Mouse (Mus musculus) embryonic facial prominence, embryonic 10.5 days (tissue): ENCODE results near the gene Traf4. TPM values are rescaled to one million over a fixed set of nuclear protein-coding genes. Genes with fewer than 3 reads are reported as not detected.
"Not testable (repeated sequence)": the region's sequence is repeated elsewhere in the genome, so short reads cannot be mapped to it uniquely, and the experiment has no call there.

ENCODE experiments used
- DNase-seq: peaks from one replicate; pipeline ENCODE4 v3.0.0-alpha.2; 2017; ENCODE audit warnings: low spot score
- H3K27ac ChIP-seq: fragments of 300-500 bp; sonication (generic); replicated peaks from 2 replicates; pipeline ENCODE4 v1.5.1; 2016; ENCODE audit warnings: mild to moderate bottlenecking
- H3K27me3 ChIP-seq: fragments of 300-500 bp; sonication (generic); replicated peaks from 2 replicates; pipeline ENCODE4 v1.6.1; 2016; ENCODE audit warnings: low read depth, mild to moderate bottlenecking; ENCODE audit not compliant: poor library complexity, severe bottlenecking
- H3K36me3 ChIP-seq: fragments of 300-500 bp; sonication (generic); replicated peaks from 2 replicates; pipeline ENCODE4 v1.6.1; 2016; ENCODE audit warnings: mild to moderate bottlenecking, moderate library complexity
- H3K4me1 ChIP-seq: fragments of 300-500 bp; sonication (generic); 2 replicates; pipeline ENCODE4 v1.6.1; 2016
- H3K4me3 ChIP-seq: fragments of 300-500 bp; sonication (generic); 2 replicates; pipeline ENCODE4 v1.5.1; 2016; ENCODE audit warnings: mild to moderate bottlenecking, moderate library complexity
- H3K9me3 ChIP-seq: fragments of 300-500 bp; sonication (generic); 2 replicates; pipeline ENCODE4 v1.6.1; 2016; ENCODE audit warnings: mild to moderate bottlenecking
- WGBS: fragments of 180-500 bp; shearing (Covaris S2); methylation state at CpG from one replicate; pipeline ENCODE4 v1.1.7; 2016; 5-methylcytosine and 5-hydroxymethylcytosine counted together
- polyA plus RNA-seq: library from polyadenylated mRNA; unstranded; fragments of >200 nt; fragmentation: Nextera tagmentation; extraction: Ambion mirVana; gene quantifications from 2 replicates; pipeline ENCODE4 v1.2.1, GENCODE M21; 2016

Traf4 gene
- polyA plus RNA-seq, 1 experiment from 2014 or later: 157 TPM

- no peak for DNase-seq
- Histone ChIP-seq H3K4me1 (peaks cover 8% of the 10 kb centered on the region; the same call in 1 of the 2 replicates), H3K9me3 (no peaks in the 10 kb centered on the region), H3K36me3 (peaks cover 29% of the 10 kb centered on the region), H3K27me3 (no peaks in the 10 kb centered on the region), H3K4me3 (no peak overlapping the region), H3K27ac (no peak overlapping the region)
- WGBS: 82% methylated on average over 5 of the region's 5 CpGs
Observed at GRCm38 (mm10) chr11:78140665-78141064, 24.7 kb downstream of the Traf4 start.

DNA sequence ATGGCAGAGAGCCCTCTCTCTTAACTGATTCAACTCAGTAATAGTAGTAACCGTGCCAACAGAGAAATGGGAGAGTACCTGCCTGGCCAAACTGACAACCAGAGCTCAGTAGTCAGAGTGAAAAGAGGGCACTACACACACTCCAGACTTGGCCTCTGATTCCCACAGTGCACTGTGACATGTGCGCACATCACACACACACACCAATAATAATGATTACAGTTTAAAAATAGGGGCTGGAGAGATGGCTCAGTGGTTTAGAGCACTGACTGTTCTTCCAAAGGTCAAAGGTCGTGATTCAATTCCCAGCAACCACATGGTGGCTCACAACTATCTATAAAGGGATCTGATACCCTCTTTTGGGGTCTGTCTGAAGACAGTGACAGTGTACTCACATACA lies 27.4 kb downstream of the Traf4 start:
- Histone ChIP-seq H3K4me1 (peaks cover 8% of the 10 kb centered on the region; the same call in 1 of the 2 replicates), H3K4me3 (no peak overlapping the region), H3K27ac (no peak overlapping the region), H3K9me3 (no peaks in the 10 kb centered on the region), H3K36me3 (peaks cover 2% of the 10 kb centered on the region), H3K27me3 (no peaks in the 10 kb centered on the region)
- no peak for DNase-seq
- 80% methylated on average over 3 of the region's 3 CpGs for WGBS

DNA sequence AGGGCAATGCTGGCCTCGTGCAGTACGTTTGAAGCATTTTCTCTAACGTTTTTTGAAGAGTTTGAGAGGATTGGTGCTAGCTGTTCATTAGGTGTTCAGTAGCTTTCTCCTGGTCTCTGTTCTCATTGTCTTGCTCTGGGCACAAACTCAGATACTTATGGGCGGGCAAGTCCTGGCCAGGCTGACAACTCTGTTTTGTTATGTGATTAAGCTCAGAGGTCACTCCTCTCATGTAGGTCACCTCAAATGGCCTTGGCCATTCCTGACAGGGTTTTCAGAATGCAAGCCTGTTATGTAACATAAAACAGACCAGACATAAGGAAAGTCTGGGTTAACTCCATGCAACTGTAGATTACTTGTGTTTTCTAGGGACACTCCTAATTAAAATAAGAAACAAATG lies 27.8 kb downstream of the Traf4 start:
- Histone ChIP-seq H3K36me3 (peaks cover 4% of the 10 kb centered on the region; the same call in 1 of the 2 replicates), H3K27me3 (no peaks in the 10 kb centered on the region), H3K4me3 (no peak overlapping the region), H3K9me3 (no peaks in the 10 kb centered on the region), H3K27ac (no peak overlapping the region), H3K4me1 (peaks cover 8% of the 10 kb centered on the region; the same call in 1 of the 2 replicates)
- WGBS: 76% methylated on average over 4 of the region's 4 CpGs
- DNase-seq: no peak

DNA sequence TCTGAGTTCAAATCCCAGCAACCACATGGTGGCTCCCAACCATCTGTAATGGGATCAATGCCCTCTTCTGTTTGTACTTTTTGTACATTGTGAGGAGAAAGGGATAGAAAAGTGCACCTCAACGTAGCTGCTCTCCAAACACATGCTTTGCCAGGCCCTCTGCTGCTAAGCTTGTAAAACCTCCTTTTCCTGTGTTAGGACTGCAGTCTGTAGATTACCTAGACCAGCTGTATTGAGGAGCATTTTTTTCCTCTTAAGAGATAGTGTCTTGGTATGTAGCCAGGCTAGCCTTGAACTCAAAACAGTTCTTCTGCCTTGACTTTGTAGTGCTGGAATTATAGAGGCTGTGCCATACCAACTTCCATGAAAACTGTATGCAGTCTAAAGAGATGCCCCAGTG lies 29.3 kb downstream of the Traf4 start:
- Histone ChIP-seq H3K4me1 (peaks cover 8% of the 10 kb centered on the region; the same call in 1 of the 2 replicates), H3K36me3 (peaks cover 13% of the 10 kb centered on the region; the same call in 1 of the 2 replicates), H3K27me3 (no peaks in the 10 kb centered on the region), H3K4me3 (no peak overlapping the region), H3K9me3 (no peaks in the 10 kb centered on the region), H3K27ac (no peak overlapping the region)
- 87% methylated on average over 1 of the region's 1 CpGs for WGBS
- DNase-seq: no peak

DNA sequence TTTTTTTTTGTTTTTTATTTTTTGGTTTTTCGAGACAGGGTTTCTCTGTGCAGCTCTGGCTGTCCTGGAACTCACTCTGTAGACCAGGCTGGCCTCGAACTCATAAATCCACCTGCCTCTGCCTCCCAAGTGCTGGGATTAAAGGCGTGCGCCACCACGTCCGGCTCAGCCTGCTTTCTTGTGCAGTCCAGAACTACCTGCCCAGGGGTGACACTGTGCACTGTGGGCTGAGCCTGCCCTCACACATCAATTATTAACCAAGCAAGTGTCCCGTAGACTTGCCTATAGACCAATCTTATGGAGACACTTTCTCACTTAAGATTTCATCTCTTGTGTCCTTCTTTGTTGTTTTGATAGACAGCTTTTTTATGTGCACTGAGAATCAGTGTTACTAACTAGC lies 30.1 kb downstream of the Traf4 start:
- not testable (repeated sequence) for H3K27ac ChIP-seq, H3K4me1 ChIP-seq, H3K27me3 ChIP-seq, DNase-seq, H3K4me3 ChIP-seq, H3K9me3 ChIP-seq
- H3K36me3 ChIP-seq: peaks cover 13% of the 10 kb centered on the region
- 94% methylated on average over 7 of the region's 7 CpGs for WGBS

GRCm38 (mm10) chr11:78134344-78134743 lies 31.0 kb downstream of the Traf4 start:
- peaks cover 8% of the 10 kb centered on the region; the same call in 1 of the 2 replicates for H3K4me1 ChIP-seq
- DNase-seq: no peak
- H3K36me3 ChIP-seq: peaks cover 16% of the 10 kb centered on the region
- no peaks in the 10 kb centered on the region for H3K9me3 ChIP-seq
- H3K4me3 ChIP-seq: no peak overlapping the region
- no peak overlapping the region for H3K27ac ChIP-seq
- no peaks in the 10 kb centered on the region for H3K27me3 ChIP-seq
- 86% methylated on average over 3 of the region's 3 CpGs for WGBS

DNA sequence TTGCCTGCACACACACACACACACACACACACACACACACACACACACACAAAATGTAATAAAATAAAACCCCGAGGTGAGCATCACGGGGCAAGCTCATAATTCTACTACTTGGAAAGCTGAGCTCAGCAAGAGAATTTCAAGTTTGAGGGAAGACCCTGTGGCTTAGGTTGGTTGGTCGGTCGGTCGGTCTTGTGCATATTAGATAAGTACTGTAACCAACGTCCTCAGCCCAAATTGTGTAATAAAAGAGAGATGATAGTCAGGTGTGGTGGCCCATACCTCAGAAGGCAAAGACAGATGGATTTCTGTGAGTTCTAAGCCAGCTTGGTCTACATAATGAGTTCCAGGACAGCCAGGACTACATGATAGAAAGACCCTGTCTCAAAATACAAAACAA lies 31.5 kb downstream of the Traf4 start:
- Histone ChIP-seq H3K36me3 (peaks cover 16% of the 10 kb centered on the region), H3K27ac (no peak overlapping the region), H3K4me3 (no peak overlapping the region), H3K4me1 (peaks cover 8% of the 10 kb centered on the region; the same call in 1 of the 2 replicates), H3K9me3 (no peaks in the 10 kb centered on the region), H3K27me3 (no peaks in the 10 kb centered on the region)
- WGBS: 94% methylated on average over 6 of the region's 6 CpGs
- DNase-seq: no peak

- 88% methylated on average over 8 of the region's 8 CpGs for WGBS
- Histone ChIP-seq H3K27me3 (no peaks in the 10 kb centered on the region), H3K4me3 (no peak overlapping the region), H3K9me3 (no peaks in the 10 kb centered on the region), H3K36me3 (peaks cover 16% of the 10 kb centered on the region), H3K27ac (no peak overlapping the region), H3K4me1 (0 out of 2 replicates have a peak, but pooled peaks cover 5% of the 10 kb centered on the region)
- DNase-seq: no peak
Observed at GRCm38 (mm10) chr11:78129458-78129857, 35.9 kb downstream of the Traf4 start.

GRCm38 (mm10) chr11:78126739-78127138 lies 38.6 kb downstream of the Traf4 start:
- DNase-seq: no peak
- Histone ChIP-seq H3K4me1 (0 out of 2 replicates have a peak, but pooled peaks cover 5% of the 10 kb centered on the region), H3K36me3 (peaks cover 15% of the 10 kb centered on the region), H3K27ac (no peak overlapping the region), H3K9me3 (no peaks in the 10 kb centered on the region), H3K4me3 (no peak overlapping the region), H3K27me3 (no peaks in the 10 kb centered on the region)
- 84% methylated on average over 4 of the region's 4 CpGs for WGBS

DNA sequence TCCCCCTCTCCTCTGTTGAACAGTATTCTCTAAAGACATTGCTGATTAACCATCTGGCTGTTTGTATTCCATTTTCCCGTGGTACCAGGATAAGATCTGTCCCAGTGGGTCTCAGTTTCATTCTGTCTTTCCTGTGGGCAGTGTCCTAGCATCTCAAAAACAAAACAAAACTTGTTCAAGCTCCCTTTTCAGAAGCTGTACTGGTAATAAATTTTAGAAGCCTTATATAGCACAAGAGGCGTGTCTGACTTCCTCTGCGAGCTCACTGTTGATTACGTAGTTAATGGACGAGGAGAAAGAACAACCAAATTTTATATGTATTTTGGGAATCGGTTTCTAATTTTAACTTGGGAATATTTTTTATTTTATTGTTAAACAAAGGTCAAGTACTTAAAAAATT lies 39.7 kb downstream of the Traf4 start:
- WGBS: 84% methylated on average over 6 of the region's 6 CpGs
- H3K4me3 ChIP-seq: no peak overlapping the region

GRCm38 (mm10) chr11:78123782-78124181 lies 41.6 kb downstream of the Traf4 start:
- Histone ChIP-seq H3K36me3 (peaks cover 13% of the 10 kb centered on the region), H3K4me3 (no peak overlapping the region), H3K27me3 (no peaks in the 10 kb centered on the region), H3K27ac (no peak overlapping the region), H3K9me3 (no peaks in the 10 kb centered on the region), H3K4me1 (peaks cover 13% of the 10 kb centered on the region)
- no peak for DNase-seq

More for the DNA sequence above, 39.7 kb downstream of the Traf4 start:
- DNase-seq: no peak
- no peak overlapping the region for H3K27ac ChIP-seq
- no peaks in the 10 kb centered on the region for H3K27me3 ChIP-seq
- no peaks in the 10 kb centered on the region for H3K9me3 ChIP-seq
- peaks cover 8% of the 10 kb centered on the region for H3K36me3 ChIP-seq
- H3K4me1 ChIP-seq: peaks cover 5% of the 10 kb centered on the region; the same call in 1 of the 2 replicates

DNA sequence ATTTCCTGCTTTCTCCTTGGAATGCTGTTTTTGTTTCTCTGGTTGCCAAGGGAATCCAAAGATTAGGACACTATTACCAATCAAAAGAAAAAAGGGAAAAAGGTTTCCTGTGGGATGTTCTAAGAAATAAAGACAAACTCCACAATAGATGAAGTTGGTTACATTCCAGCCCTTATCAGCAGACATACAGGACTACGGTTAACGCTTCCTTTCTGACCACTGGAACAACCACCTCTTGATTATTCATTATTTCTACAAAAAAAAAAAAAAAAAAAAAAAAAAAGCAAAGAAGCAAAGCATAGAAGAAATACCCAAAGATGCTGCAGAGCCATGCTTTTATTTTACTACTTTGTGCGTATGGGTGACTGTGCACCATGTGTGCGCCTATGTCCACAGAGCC lies 42.6 kb downstream of the Traf4 start:
- Histone ChIP-seq H3K4me1 (peaks cover 13% of the 10 kb centered on the region), H3K27me3 (no peaks in the 10 kb centered on the region), H3K36me3 (peaks cover 13% of the 10 kb centered on the region), H3K9me3 (no peaks in the 10 kb centered on the region), H3K27ac (no peak overlapping the region), H3K4me3 (no peak overlapping the region)
- no peak for DNase-seq
- 97% methylated on average over 4 of the region's 4 CpGs for WGBS

GRCm38 (mm10) chr11:78121176-78121575 lies 44.2 kb downstream of the Traf4 start:
- Histone ChIP-seq H3K9me3 (no peaks in the 10 kb centered on the region), H3K4me3 (no peak overlapping the region), H3K27ac (no peak overlapping the region), H3K27me3 (no peaks in the 10 kb centered on the region), H3K36me3 (peaks cover 13% of the 10 kb centered on the region), H3K4me1 (peaks cover 19% of the 10 kb centered on the region)
- DNase-seq: no peak
- WGBS: 82% methylated on average over 5 of the region's 5 CpGs
